In the genomic region with DNA sequence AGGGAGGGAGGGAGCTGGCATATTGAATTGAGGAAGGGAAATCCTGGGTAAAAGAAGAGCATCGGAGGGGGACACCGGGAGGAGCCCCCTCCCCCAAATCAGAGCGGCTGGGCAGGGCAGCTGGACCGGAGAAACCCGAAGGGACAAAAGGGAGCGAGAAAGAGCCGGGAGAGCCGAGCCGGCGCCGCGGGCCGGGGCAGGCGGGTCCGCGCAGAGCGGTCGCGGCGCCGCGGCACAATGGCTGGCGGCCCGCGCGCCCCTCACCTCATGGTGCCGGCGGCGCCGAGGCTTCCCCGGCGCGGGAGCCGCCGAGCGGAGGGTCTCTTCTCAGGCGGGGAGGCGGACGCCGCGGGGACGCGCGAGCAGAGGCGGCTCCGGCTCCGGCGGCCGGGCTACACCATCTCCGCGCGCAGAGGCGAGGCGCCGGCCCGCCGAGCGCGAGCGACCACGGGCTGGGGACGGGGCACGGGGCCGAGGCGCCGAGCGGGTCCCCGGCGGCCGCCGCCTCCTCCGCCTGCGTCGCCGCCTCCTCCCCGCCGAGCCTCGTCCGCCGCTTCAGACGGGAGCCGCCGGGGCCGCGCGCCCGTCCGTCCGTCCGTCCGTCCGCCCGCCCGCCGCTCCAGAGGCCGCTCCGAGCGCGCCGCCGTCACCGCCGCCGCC, we compare ENCODE assay signal across 8 mouse cellular contexts. TPM values are rescaled to one million over a fixed set of nuclear protein-coding genes. Genes with fewer than 3 reads are reported as not detected.
A peak's percentile ranks its signal among the peaks of the same experiment; 100 is the strongest.
DNase-seq lines count a peak whose midpoint lies in the region; ATAC-seq and TF ChIP-seq lines count a peak whose summit lies in the region.

No protein-coding gene starts in this region.

- peaks cover 10% of the 10 kb centered on the region for H3K79me2 ChIP-seq in C2C12 (ENCODE audit: control insufficient read depth, insufficient read depth)

- H3K4me3 ChIP-seq in C2C12 (ENCODE audit: insufficient read depth, poor library complexity, severe bottlenecking): peak overlapping the region; percentile 55
- H3K4me3 ChIP-seq in heart, embryonic 16.5 days (ENCODE audit: low read length): peak overlapping the region; percentile 90
- H3K4me3 ChIP-seq in liver, embryonic 12.5 days: peak overlapping the region; percentile 66

- under 1% methylated on average over 55 of the region's 104 CpGs for WGBS in heart, embryonic 16.5 days
- 0% methylated on average over 38 of the region's 104 CpGs for WGBS in liver, embryonic 12.5 days (ENCODE audit: insufficient replicate concordance)

- DNase-seq in gastrocnemius, adult 18-20 months (ENCODE audit: low spot score): peak; percentile 3
- no peak for DNase-seq in gastrocnemius, adult 8-10 months (ENCODE audit: low spot score in 2 of 2)
- peak; percentile 61 to 67 for DNase-seq in cerebellum, postnatal 10 days
- peak; percentile 64 for DNase-seq in retina, postnatal 1 day
- DNase-seq in layer of hippocampus, adult 11-12 months (ENCODE audit: low spot score): no peak

- peak overlapping the region; percentile 97 for H3K9ac ChIP-seq in heart, embryonic 16.5 days (ENCODE audit: low read length)
- H3K9ac ChIP-seq in liver, embryonic 12.5 days: peak overlapping the region; percentile 65

- H3K36me3 ChIP-seq in C2C12 (ENCODE audit: control insufficient read depth, insufficient read depth): no peaks in the 10 kb centered on the region
- H3K36me3 ChIP-seq in heart, embryonic 16.5 days (ENCODE audit: control insufficient read depth, insufficient read depth): no peaks in the 10 kb centered on the region
- no peaks in the 10 kb centered on the region for H3K36me3 ChIP-seq in liver, embryonic 12.5 days

- H3K27ac ChIP-seq in heart, embryonic 16.5 days (ENCODE audit: low read length): peak overlapping the region; percentile 96
- peak overlapping the region; percentile 65; the same call in 1 of the 2 replicates for H3K27ac ChIP-seq in liver, embryonic 12.5 days

- H3K4me2 ChIP-seq in heart, embryonic 16.5 days (ENCODE audit: low read depth, low read length): peak overlapping the region; percentile 89
- H3K4me2 ChIP-seq in liver, embryonic 12.5 days: peak overlapping the region; percentile 77

- TF ChIP-seq CTCF in C2C12 (IDR thresholded peaks at IDR 0.05; ENCODE audit: control insufficient read depth, insufficient read depth, insufficient read length): no peak

- peak; percentile 53 for ATAC-seq in heart, embryonic 16.5 days (replicated peaks; ENCODE audit: extremely low read depth, insufficient read depth, low FRiP score)
- ATAC-seq in liver, embryonic 12.5 days: peak; percentile 37; the same call in 1 of the 2 replicates

- no peaks in the 10 kb centered on the region for H3K27me3 ChIP-seq in C2C12 (ENCODE audit: control insufficient read depth, insufficient read depth, insufficient read length)
- no peaks in the 10 kb centered on the region for H3K27me3 ChIP-seq in heart, embryonic 16.5 days (ENCODE audit: control insufficient read depth, insufficient read depth, low read length)
- peaks cover 61% of the 10 kb centered on the region for H3K27me3 ChIP-seq in liver, embryonic 12.5 days (replicated peaks)

- no peaks in the 10 kb centered on the region for H3K79me3 ChIP-seq in C2C12 (ENCODE audit: low read depth)

- no peaks in the 10 kb centered on the region for H3K9me3 ChIP-seq in heart, embryonic 16.5 days (replicated peaks; ENCODE audit: control insufficient read depth, low read length)
- H3K9me3 ChIP-seq in liver, embryonic 12.5 days (replicated peaks): no peaks in the 10 kb centered on the region

- peaks cover 17% of the 10 kb centered on the region for H3K4me1 ChIP-seq in heart, embryonic 16.5 days (ENCODE audit: control insufficient read depth, insufficient read depth, low read length)
- H3K4me1 ChIP-seq in liver, embryonic 12.5 days: no peaks in the 10 kb centered on the region

- peak overlapping the region; percentile 83 for H3ac ChIP-seq in C2C12 (ENCODE audit: control insufficient read depth, insufficient read length, low read depth)

TF ChIP-seq in C2C12, 6 proteins besides CTCF, POLR2A, EP300 and RAD21:
- TF ChIP-seq MYOD1 (IDR thresholded peaks at IDR 0.05; ENCODE audit: control insufficient read depth, insufficient read length, low read depth) (no peak), CEBPB (IDR thresholded peaks at IDR 0.05; ENCODE audit: low read depth) (no peak), FOSL1 (IDR thresholded peaks at IDR 0.05; ENCODE audit: insufficient read depth, low read length, poor library complexity, severe bottlenecking) (no peak)

RNA-seq across cellular contexts. Expression of a gene that starts 0.4 kb away (rescaled TPM):
- 100 to 1,000 TPM in 1 of 2 experiments, 10 to 100 TPM in 1; 45.0 to 176 TPM for total RNA-seq in gastrocnemius, adult 18-20 months (2021)
- total RNA-seq in gastrocnemius, adult 8-10 months (2022): 10 to 100 TPM; 43.1 to 56.3 (median 48.3) TPM
- polyA plus RNA-seq in C2C12 (2012; fragmentation: generic; extraction: Trizol): 12.7 TPM
- polyA plus RNA-seq in heart, embryonic 16.5 days (2015; fragmentation: Nextera tagmentation; extraction: Ambion mirVana): 13.2 and 17.3 TPM in 2 replicates
- polyA plus RNA-seq in liver, embryonic 12.5 days (2016; fragmentation: Nextera tagmentation; extraction: Ambion mirVana): 2.8 and 3.1 TPM in 2 replicates

Comparison
In these comparisons a context has a peak if more than half of its experiments do, and no peak if none do; other contexts are left out.
1. DNase-seq: peak in gastrocnemius, adult 18-20 months (single experiment), cerebellum, postnatal 10 days (2 of 2) and retina, postnatal 1 day (single experiment); none in gastrocnemius, adult 8-10 months (0 of 2) and layer of hippocampus, adult 11-12 months (single experiment).
2. Peak in every context shown above with its lines, with median percentiles within 50 percentile points of each other: H3K4me3 ChIP-seq.